In the genomic region with DNA sequence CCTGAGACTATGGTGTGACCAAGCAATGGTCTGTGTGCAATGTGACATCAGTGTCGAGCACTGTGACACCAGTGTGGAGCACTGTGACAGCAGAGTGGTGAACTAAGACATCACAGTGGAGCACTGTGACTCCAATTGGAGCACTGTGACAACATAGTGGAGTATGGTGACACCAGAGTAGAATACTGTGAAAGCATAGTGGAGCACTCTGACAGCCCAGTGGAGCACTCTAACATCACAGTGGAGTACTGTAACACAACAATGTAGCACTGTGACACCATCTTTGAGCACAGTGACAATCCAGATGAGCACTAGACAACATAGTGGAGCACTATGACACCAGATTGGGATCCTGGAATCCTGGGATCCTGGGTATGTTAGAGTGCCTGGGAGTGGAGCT, we compare ENCODE assay signal across 8 mouse cellular contexts.
DNase-seq lines count a peak whose midpoint lies in the region; ATAC-seq lines count a peak whose summit lies in the region.

No protein-coding gene starts in this region.

- no peak overlapping the region for H3K4me2 ChIP-seq in midbrain, embryonic 12.5 days (replicated peaks)
- no peak overlapping the region for H3K4me2 ChIP-seq in midbrain, embryonic 15.5 days
- H3K4me2 ChIP-seq in midbrain, embryonic 13.5 days (replicated peaks): no peak overlapping the region

- H3K4me1 ChIP-seq in midbrain, embryonic 12.5 days: no peaks in the 10 kb centered on the region
- H3K4me1 ChIP-seq in midbrain, embryonic 15.5 days: no peaks in the 10 kb centered on the region
- no peaks in the 10 kb centered on the region for H3K4me1 ChIP-seq in midbrain, embryonic 13.5 days (replicated peaks)

- no peaks in the 10 kb centered on the region for H3K36me3 ChIP-seq in midbrain, embryonic 12.5 days
- H3K36me3 ChIP-seq in midbrain, embryonic 15.5 days (replicated peaks): no peaks in the 10 kb centered on the region
- no peaks in the 10 kb centered on the region for H3K36me3 ChIP-seq in midbrain, embryonic 13.5 days

- intact Hi-C loops in heart, postnatal 36 days (cut with DNase I): no loop called here
- intact Hi-C loops in left cerebral cortex, postnatal 36 days (cut with DNase I): no loop called here

- peak; percentile 1 for DNase-seq in adrenal gland, postnatal 25 days
- no peak for DNase-seq in adrenal gland, adult 2 months
- peak; percentile 1 to 5 for DNase-seq in heart, postnatal 36 days
- no peak for DNase-seq in cerebellum, adult 9-11 months
- DNase-seq in left cerebral cortex, postnatal 36 days (ENCODE audit: low spot score in 2 of 2): no peak

- peak; percentile 41; the same call in 1 of the 2 replicates for ATAC-seq in midbrain, embryonic 12.5 days (ENCODE audit: low FRiP score, low read depth)
- ATAC-seq in midbrain, embryonic 15.5 days (replicated peaks): no peak; the same call in 1 of the 2 replicates
- peak; percentile 80 for ATAC-seq in midbrain, embryonic 13.5 days

- no peak overlapping the region for H3K27ac ChIP-seq in midbrain, embryonic 12.5 days (replicated peaks)
- H3K27ac ChIP-seq in midbrain, embryonic 15.5 days: no peak overlapping the region
- H3K27ac ChIP-seq in midbrain, embryonic 13.5 days: no peak overlapping the region

- WGBS in midbrain, embryonic 12.5 days: 84% methylated on average over 1 of the region's 1 CpGs
- whole genome bisulfite sequencing in midbrain, embryonic 15.5 days: 74% methylated on average over 1 of the region's 1 CpGs
- 92% methylated on average over 1 of the region's 1 CpGs for WGBS in midbrain, embryonic 13.5 days

- H3K9ac ChIP-seq in midbrain, embryonic 12.5 days (replicated peaks): no peak overlapping the region
- no peak overlapping the region for H3K9ac ChIP-seq in midbrain, embryonic 15.5 days
- no peak overlapping the region for H3K9ac ChIP-seq in midbrain, embryonic 13.5 days (replicated peaks)

- H3K27me3 ChIP-seq in midbrain, embryonic 12.5 days: no peaks in the 10 kb centered on the region
- no peaks in the 10 kb centered on the region for H3K27me3 ChIP-seq in midbrain, embryonic 15.5 days (replicated peaks)
- H3K27me3 ChIP-seq in midbrain, embryonic 13.5 days: no peaks in the 10 kb centered on the region

- H3K9me3 ChIP-seq in midbrain, embryonic 12.5 days: peaks cover 5% of the 10 kb centered on the region
- no peaks in the 10 kb centered on the region for H3K9me3 ChIP-seq in midbrain, embryonic 15.5 days
- H3K9me3 ChIP-seq in midbrain, embryonic 13.5 days: peaks cover 4% of the 10 kb centered on the region

- H3K4me3 ChIP-seq in midbrain, embryonic 12.5 days: no peak overlapping the region
- H3K4me3 ChIP-seq in midbrain, embryonic 15.5 days: no peak overlapping the region
- H3K4me3 ChIP-seq in midbrain, embryonic 13.5 days (replicated peaks): no peak overlapping the region

Comparison
In these comparisons a context has a peak if more than half of its experiments do, and no peak if none do; other contexts are left out.
1. DNase-seq: peak in adrenal gland, postnatal 25 days (single experiment) and heart, postnatal 36 days (2 of 2); none in adrenal gland, adult 2 months (single experiment), cerebellum, adult 9-11 months (single experiment) and left cerebral cortex, postnatal 36 days (0 of 2).